Mouse (Mus musculus) forebrain, embryonic 16.5 days (tissue): ENCODE measurements at regions not wholly inside any gene's neighbourhood (a gene's known extent, or its start where the extent isn't known, plus 50 kb on each side); places are given as distances from the start of the nearest gene placed in this dataset.

ENCODE experiments used
- ATAC-seq: fragments of 200-750 bp; cut with Nextera tagmentation; 2 replicates; pipeline ENCODE4 v1.8.0; 2017; ENCODE audit warnings: mild to moderate bottlenecking, moderate library complexity
- H3K27ac ChIP-seq: fragments of 300-500 bp; sonication (generic); 2 replicates; pipeline ENCODE4 v1.5.1; 2014; ENCODE audit warnings: low read length, control low read depth
- H3K27me3 ChIP-seq: fragments of 300-500 bp; sonication (generic); replicated peaks from 2 replicates; pipeline ENCODE4 v1.6.1; 2014; ENCODE audit warnings: low read length; ENCODE audit not compliant: control insufficient read depth, insufficient read depth
- H3K36me3 ChIP-seq: fragments of 300-500 bp; sonication (generic); 2 replicates; pipeline ENCODE4 v1.6.1; 2014; ENCODE audit not compliant: control insufficient read depth, insufficient read depth
- H3K4me1 ChIP-seq: fragments of 300-500 bp; sonication (generic); replicated peaks from 2 replicates; pipeline ENCODE4 v1.6.1; 2014; ENCODE audit warnings: low read length; ENCODE audit not compliant: control insufficient read depth, insufficient read depth
- H3K4me2 ChIP-seq: fragments of 300-500 bp; sonication (generic); 2 replicates; pipeline ENCODE4 v1.6.1; 2014; ENCODE audit warnings: mild to moderate bottlenecking, low read length, control low read depth
- H3K4me3 ChIP-seq: fragments of 300-500 bp; sonication (generic); replicated peaks from 2 replicates; pipeline ENCODE4 v1.5.1; 2014; ENCODE audit warnings: mild to moderate bottlenecking, low read length, control low read depth
- H3K9ac ChIP-seq: fragments of 300-500 bp; sonication (generic); replicated peaks from 2 replicates; pipeline ENCODE4 v1.6.1; 2014; ENCODE audit warnings: low read depth, low read length, control low read depth
- H3K9me3 ChIP-seq: fragments of 300-500 bp; sonication (generic); 2 replicates; pipeline ENCODE4 v1.6.1; 2016; ENCODE audit warnings: low read length; ENCODE audit not compliant: control insufficient read depth
- WGBS: fragments of 180-500 bp; shearing (Covaris S2); extraction: QIAGEN DNeasy Blood & Tissue Kit; methylation state at CpG from one replicate; pipeline ENCODE4 v1.1.7; 2014; 5-methylcytosine and 5-hydroxymethylcytosine counted together

- WGBS, result 80% methylated on average over 19 of the region's 19 CpGs
- ATAC-seq, result no peak
- H3K9me3 ChIP-seq, result no peaks in the 10 kb centered on the region
- H3K4me1 ChIP-seq, result peaks cover 6% of the 10 kb centered on the region
- no peak overlapping the region for H3K9ac ChIP-seq
- H3K4me3 ChIP-seq, result no peak overlapping the region
- no peaks in the 10 kb centered on the region for H3K36me3 ChIP-seq
- H3K27me3 ChIP-seq, result no peaks in the 10 kb centered on the region
- no peak overlapping the region for H3K27ac ChIP-seq
- H3K4me2 ChIP-seq, result no peak overlapping the region
Measured at GRCm38 (mm10) chr8:115536554-115537346, 170.8 kb downstream of the Maf start.

GRCm38 (mm10) chr8:115536001-115536400 lies 171.6 kb downstream of the Maf start:
- WGBS, result 67% methylated on average over 8 of the region's 8 CpGs

DNA sequence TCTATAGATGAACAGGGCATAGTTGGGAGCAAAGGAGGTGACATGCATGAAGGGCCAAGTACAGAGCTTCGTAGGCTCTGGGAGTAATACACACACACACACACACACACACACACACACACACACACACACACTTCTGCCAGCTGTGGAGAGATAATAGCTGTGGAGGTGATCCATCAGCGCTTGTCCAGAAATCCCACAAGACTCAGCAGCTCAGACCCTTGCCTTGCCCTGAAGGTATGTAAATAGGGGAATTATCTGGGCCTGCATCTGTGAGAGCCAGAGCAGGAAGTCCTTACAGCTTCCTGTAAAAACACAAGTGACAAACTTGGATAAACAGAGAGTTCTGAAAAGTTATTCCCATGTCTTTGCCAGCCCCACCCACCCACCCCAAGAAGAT lies 173.6 kb downstream of the Maf start:
- H3K9ac ChIP-seq, result no peak overlapping the region
- no peak overlapping the region for H3K27ac ChIP-seq
- no peaks in the 10 kb centered on the region for H3K27me3 ChIP-seq
- H3K4me1 ChIP-seq, result peaks cover 6% of the 10 kb centered on the region
- ATAC-seq, result no peak
- 81% methylated on average over 2 of the region's 2 CpGs for WGBS
- no peak overlapping the region for H3K4me3 ChIP-seq
- H3K36me3 ChIP-seq, result no peaks in the 10 kb centered on the region
- no peaks in the 10 kb centered on the region for H3K9me3 ChIP-seq
- H3K4me2 ChIP-seq, result no peak overlapping the region

More at GRCm38 (mm10) chr8:115536001-115536400, 171.6 kb downstream of the Maf start:
- Histone ChIP-seq H3K27me3 (no peaks in the 10 kb centered on the region), H3K27ac (no peak overlapping the region), H3K36me3 (no peaks in the 10 kb centered on the region), H3K9ac (no peak overlapping the region), H3K4me2 (no peak overlapping the region), H3K4me1 (peaks cover 6% of the 10 kb centered on the region), H3K4me3 (no peak overlapping the region), H3K9me3 (no peaks in the 10 kb centered on the region)
- no peak for ATAC-seq

- H3K36me3 ChIP-seq, result no peaks in the 10 kb centered on the region
- H3K4me2 ChIP-seq, result no peak overlapping the region
- H3K9me3 ChIP-seq, result no peaks in the 10 kb centered on the region
- WGBS, result 97% methylated on average over 6 of the region's 6 CpGs
- H3K27ac ChIP-seq, result no peak overlapping the region
- H3K27me3 ChIP-seq, result no peaks in the 10 kb centered on the region
- H3K4me3 ChIP-seq, result no peak overlapping the region
- no peaks in the 10 kb centered on the region for H3K4me1 ChIP-seq
- no peak overlapping the region for H3K9ac ChIP-seq
- no peak for ATAC-seq
Measured at GRCm38 (mm10) chr8:115531343-115531742, 176.3 kb downstream of the Maf start.

DNA sequence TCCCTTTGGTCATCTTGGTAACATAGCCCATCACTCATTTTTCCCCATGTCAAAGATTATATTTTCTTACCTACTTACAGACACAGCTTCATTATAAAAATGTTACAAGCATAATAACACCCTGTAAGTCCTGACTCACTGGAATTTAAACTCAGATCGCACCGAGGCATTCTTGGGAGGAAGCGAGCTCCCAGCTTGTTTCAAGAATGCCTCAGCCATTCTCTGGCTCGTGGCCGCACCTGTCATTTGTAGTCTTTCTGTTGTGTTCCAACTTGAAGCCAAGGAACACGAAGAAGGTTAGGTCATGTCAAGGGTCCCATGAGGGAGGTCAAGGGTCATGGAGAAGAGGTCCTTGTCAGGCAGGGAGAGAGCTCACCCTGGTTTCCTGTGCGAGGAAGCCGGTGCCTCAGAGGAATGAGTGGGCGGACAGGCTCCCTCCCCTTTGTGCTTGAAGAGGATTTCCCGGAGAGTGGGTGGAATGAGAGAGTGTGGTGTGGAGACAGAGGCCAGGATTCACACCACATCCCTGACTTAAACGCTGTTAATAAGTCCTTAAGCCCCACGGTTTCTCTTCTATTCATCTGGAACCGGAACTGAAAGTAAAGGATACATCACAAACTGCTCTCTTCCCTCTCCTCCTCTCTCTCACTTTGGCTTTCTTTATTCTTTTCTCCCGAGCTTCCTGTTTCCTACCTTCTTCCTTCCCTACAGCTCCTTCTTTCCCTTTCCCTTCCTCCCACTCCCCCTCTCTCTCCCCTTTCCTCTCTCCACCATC lies 177.8 kb downstream of the Maf start:
- WGBS, result 57% methylated on average over 14 of the region's 14 CpGs
- H3K36me3 ChIP-seq, result no peaks in the 10 kb centered on the region
- no peak overlapping the region for H3K9ac ChIP-seq
- H3K4me3 ChIP-seq, result no peak overlapping the region
- ATAC-seq, result no peak
- H3K4me1 ChIP-seq, result no peaks in the 10 kb centered on the region
- H3K27ac ChIP-seq, result no peak overlapping the region
- H3K27me3 ChIP-seq, result no peaks in the 10 kb centered on the region
- no peaks in the 10 kb centered on the region for H3K9me3 ChIP-seq
- no peak overlapping the region for H3K4me2 ChIP-seq

GRCm38 (mm10) chr8:115528879-115529278 lies 178.7 kb downstream of the Maf start:
- Histone ChIP-seq H3K9ac (no peak overlapping the region), H3K27me3 (no peaks in the 10 kb centered on the region), H3K4me2 (no peak overlapping the region), H3K9me3 (no peaks in the 10 kb centered on the region), H3K27ac (no peak overlapping the region), H3K4me3 (no peak overlapping the region), H3K36me3 (no peaks in the 10 kb centered on the region), H3K4me1 (no peaks in the 10 kb centered on the region)
- no peak for ATAC-seq
- WGBS, result 97% methylated on average over 11 of the region's 11 CpGs

- no peak overlapping the region for H3K27ac ChIP-seq
- no peak for ATAC-seq
- WGBS, result 89% methylated on average over 8 of the region's 8 CpGs
Measured at GRCm38 (mm10) chr8:115525149-115525548, 182.4 kb downstream of the Maf start.

GRCm38 (mm10) chr8:115524713-115525112 lies 182.9 kb downstream of the Maf start:
- H3K27ac ChIP-seq, result no peak overlapping the region
- ATAC-seq, result no peak
- WGBS, result 62% methylated on average over 8 of the region's 8 CpGs
- no peaks in the 10 kb centered on the region for H3K4me1 ChIP-seq
- no peaks in the 10 kb centered on the region for H3K36me3 ChIP-seq
- H3K9me3 ChIP-seq, result peaks cover 4% of the 10 kb centered on the region; the same call in 1 of the 2 replicates
- H3K4me3 ChIP-seq, result no peak overlapping the region
- H3K9ac ChIP-seq, result no peak overlapping the region
- H3K27me3 ChIP-seq, result no peaks in the 10 kb centered on the region
- no peak overlapping the region for H3K4me2 ChIP-seq

More at GRCm38 (mm10) chr8:115525149-115525548, 182.4 kb downstream of the Maf start:
- Histone ChIP-seq H3K9ac (no peak overlapping the region), H3K36me3 (no peaks in the 10 kb centered on the region), H3K4me1 (no peaks in the 10 kb centered on the region), H3K4me3 (no peak overlapping the region), H3K27me3 (no peaks in the 10 kb centered on the region), H3K4me2 (no peak overlapping the region), H3K9me3 (peaks cover 4% of the 10 kb centered on the region; the same call in 1 of the 2 replicates)

GRCm38 (mm10) chr8:115522527-115522926 lies 185.1 kb downstream of the Maf start:
- no peak overlapping the region for H3K4me3 ChIP-seq
- no peak overlapping the region for H3K9ac ChIP-seq
- no peaks in the 10 kb centered on the region for H3K4me1 ChIP-seq
- H3K27me3 ChIP-seq, result no peaks in the 10 kb centered on the region
- H3K36me3 ChIP-seq, result no peaks in the 10 kb centered on the region
- H3K4me2 ChIP-seq, result no peak overlapping the region
- 68% methylated on average over 5 of the region's 5 CpGs for WGBS
- no peak for ATAC-seq
- H3K9me3 ChIP-seq, result peaks cover 4% of the 10 kb centered on the region; the same call in 1 of the 2 replicates
- no peak overlapping the region for H3K27ac ChIP-seq
